Mouse (Mus musculus) thymus, adult 2 months (tissue): ENCODE measurements around the gene Sh2b2. TPM values are rescaled to one million over a fixed set of nuclear protein-coding genes. Genes with fewer than 3 reads are reported as not detected.

Source experiments
- DNase-seq: peaks from one replicate; pipeline ENCODE4 v3.0.0; 2021
- H3K27ac ChIP-seq: fragments of 200-500 bp; 2 replicates; pipeline ENCODE4 v1.5.1; 2012; ENCODE audit warnings: low read length, control low read depth; ENCODE audit not compliant: control insufficient read depth, insufficient read depth
- H3K27me3 ChIP-seq: fragments of 200-500 bp; 2 replicates; pipeline ENCODE4 v1.6.1; 2012; ENCODE audit warnings: mild to moderate bottlenecking, low read length, moderate library complexity, mixed read lengths; ENCODE audit not compliant: control insufficient read depth, insufficient read depth
- H3K36me3 ChIP-seq: fragments of 200-500 bp; 2 replicates; pipeline ENCODE4 v1.6.1; 2012; ENCODE audit warnings: mild to moderate bottlenecking, low read length, moderate library complexity; ENCODE audit not compliant: control insufficient read depth, insufficient read depth
- H3K4me1 ChIP-seq: fragments of 200-500 bp; replicated peaks from 2 replicates; pipeline ENCODE4 v1.6.1; 2012; ENCODE audit warnings: low read length; ENCODE audit not compliant: control insufficient read depth, insufficient read depth
- H3K4me3 ChIP-seq: fragments of 200-500 bp; 2 replicates; pipeline ENCODE4 v1.5.1; 2012; ENCODE audit warnings: mild to moderate bottlenecking, low read length, control low read depth, moderate library complexity; ENCODE audit not compliant: control insufficient read depth, insufficient read depth
- CTCF ChIP-seq: fragments of 200-500 bp; IDR thresholded peaks from 2 replicates; pipeline ENCODE4 v1.5.1; 2012; ENCODE audit warnings: mild to moderate bottlenecking, control low read depth, low read length, moderate library complexity, borderline replicate concordance; ENCODE audit not compliant: control insufficient read depth, poor library complexity, insufficient read depth; ENCODE audit errors: extremely low read depth
- POLR2A ChIP-seq: fragments of 200-500 bp; IDR thresholded peaks from 2 replicates; pipeline ENCODE4 v1.6.1; 2012; ENCODE audit warnings: mild to moderate bottlenecking, low read length, control low read depth, moderate library complexity; ENCODE audit not compliant: control insufficient read depth, poor library complexity, insufficient read depth; ENCODE audit errors: extremely low read depth
- WGBS: fragments of 180-500 bp; shearing (Covaris S2); methylation state at CpG from one replicate; pipeline ENCODE4 v1.1.7; 2018; 5-methylcytosine and 5-hydroxymethylcytosine counted together
- polyA plus RNA-seq: library from polyadenylated mRNA; depleted of rRNA; stranded (reverse); fragments of >200 nt; gene quantifications from 2 replicates; pipeline ENCODE4 v1.2.3, GENCODE M21; 2012

Gene Sh2b2
- polyA plus RNA-seq, 1 experiment, result 16.1 TPM

GRCm38 (mm10) chr5:136226246-136226876, 20.0 kb downstream of the Sh2b2 start:
- Histone ChIP-seq H3K36me3 (no peaks in the 10 kb centered on the region), H3K27me3 (no peaks in the 10 kb centered on the region), H3K4me3 (no peak overlapping the region), H3K4me1 (no peaks in the 10 kb centered on the region), H3K27ac (no peak overlapping the region)
- TF ChIP-seq POLR2A, result no peak
- TF ChIP-seq CTCF, result no peak
- 44% methylated on average over 7 of the region's 7 CpGs for WGBS
- no peak for DNase-seq

- no peak overlapping the region for H3K4me3 ChIP-seq
- no peaks in the 10 kb centered on the region for H3K36me3 ChIP-seq
- H3K27me3 ChIP-seq, result no peaks in the 10 kb centered on the region
- 84% methylated on average over 12 of the region's 12 CpGs for WGBS
- H3K27ac ChIP-seq, result no peak overlapping the region
- DNase-seq, result no peak
- no peaks in the 10 kb centered on the region for H3K4me1 ChIP-seq
- no peak for TF ChIP-seq CTCF
- no peak for TF ChIP-seq POLR2A
Observed at GRCm38 (mm10) chr5:136218585-136218984, 27.8 kb downstream of the Sh2b2 start.

- 54% methylated on average over 4 of the region's 4 CpGs for WGBS
- H3K4me1 ChIP-seq, result no peaks in the 10 kb centered on the region
- TF ChIP-seq POLR2A (no peak), CTCF (no peak)
- no peaks in the 10 kb centered on the region for H3K27me3 ChIP-seq
- no peak overlapping the region for H3K4me3 ChIP-seq
- no peak overlapping the region for H3K27ac ChIP-seq
- no peaks in the 10 kb centered on the region for H3K36me3 ChIP-seq
- no peak for DNase-seq
Observed at GRCm38 (mm10) chr5:136217932-136218381, 28.4 kb downstream of the Sh2b2 start.

- no peak for TF ChIP-seq CTCF
- TF ChIP-seq POLR2A, result peak; percentile 3; the same call in 1 of the 2 replicates
- H3K4me3 ChIP-seq, result no peak overlapping the region
- no peak for DNase-seq
- H3K36me3 ChIP-seq, result no peaks in the 10 kb centered on the region
- 66% methylated on average over 18 of the region's 18 CpGs for WGBS
- H3K4me1 ChIP-seq, result no peaks in the 10 kb centered on the region
- no peak overlapping the region for H3K27ac ChIP-seq
- H3K27me3 ChIP-seq, result no peaks in the 10 kb centered on the region
Observed at GRCm38 (mm10) chr5:136217004-136217665, 29.2 kb downstream of the Sh2b2 start.

- 61% methylated on average over 5 of the region's 5 CpGs for WGBS
- H3K36me3 ChIP-seq, result no peaks in the 10 kb centered on the region
- H3K4me3 ChIP-seq, result no peak overlapping the region
- no peak overlapping the region for H3K27ac ChIP-seq
- TF ChIP-seq CTCF (no peak), POLR2A (no peak)
- no peak for DNase-seq
- H3K4me1 ChIP-seq, result no peaks in the 10 kb centered on the region
- no peaks in the 10 kb centered on the region for H3K27me3 ChIP-seq
Observed at GRCm38 (mm10) chr5:136215958-136216357, 30.4 kb downstream of the Sh2b2 start.

GRCm38 (mm10) chr5:136215211-136215610, 31.1 kb downstream of the Sh2b2 start:
- 96% methylated on average over 3 of the region's 3 CpGs for WGBS
- Histone ChIP-seq H3K4me1 (no peaks in the 10 kb centered on the region), H3K27ac (no peak overlapping the region), H3K36me3 (no peaks in the 10 kb centered on the region), H3K4me3 (no peak overlapping the region), H3K27me3 (no peaks in the 10 kb centered on the region)
- DNase-seq, result no peak
- TF ChIP-seq POLR2A (no peak), CTCF (no peak)
